Mouse (Mus musculus) stomach, postnatal 0 days (tissue): ENCODE measurements around the gene Olfr209.

ENCODE experiments used
- CTCF ChIP-seq: IDR thresholded peaks from 2 replicates; pipeline ENCODE4 v1.5.1; 2016; ENCODE audit warnings: antibody characterized with exemption, low read depth, mild to moderate bottlenecking, moderate library complexity
- EP300 ChIP-seq: optimal IDR thresholded peaks from 2 replicates; pipeline ENCODE3; 2016; ENCODE audit warnings: antibody characterized with exemption

- peak; percentile 45; the same call in 1 of the 2 replicates for TF ChIP-seq CTCF
- no peak for TF ChIP-seq EP300
Observed at GRCm38 (mm10) chr16:59401102-59401501, 37.3 kb upstream of the Olfr209 start.
